Mouse (Mus musculus): ENCODE data around the gene Prrxl1.

The Prrxl1 gene

GRCm38 (mm10) chr14:32606316-32606715 is 7.1 kb downstream of the Prrxl1 start:
- POLR2A ChIA-PET: no interaction called here

GRCm38 (mm10) chr14:32609392-32609791 is 10.2 kb downstream of the Prrxl1 start:
- ChIA-PET POLR2A (interaction anchor here in 1 of 4 experiments (0.9 kb wide), 1 partner anchor 95 kb away, joined by 5 read pairs; no protein-coding TSS in a partner anchor), CTCF (interaction anchor here (0.7 to 2.7 kb wide), 34 partner anchors 9 to 598 kb away, joined by 3 to 17 read pairs (median 4); partner anchors contain the start of gene Prrxl1 (in 1 of the 4))

More at GRCm38 (mm10) chr14:32606316-32606715, 7.1 kb downstream of the Prrxl1 start:
- CTCF ChIA-PET: no interaction called here

- ChIA-PET POLR2A (no interaction called here), CTCF (no interaction called here)
These were observed 18.0 kb downstream of the Prrxl1 start for GRCm38 (mm10) chr14:32617253-32617652.

GRCm38 (mm10) chr14:32624245-32624644 is 25.0 kb downstream of the Prrxl1 start:
- ChIA-PET CTCF (interaction anchor here in 1 of 4 experiments (0.6 kb wide), 1 partner anchor 582 kb away, joined by 5 read pairs; no protein-coding TSS in a partner anchor), POLR2A (no interaction called here)

- CTCF ChIA-PET: no interaction called here
- POLR2A ChIA-PET: no interaction called here
These were observed 25.6 kb downstream of the Prrxl1 start for GRCm38 (mm10) chr14:32624811-32625210.

GRCm38 (mm10) chr14:32627271-32627670 is 28.1 kb downstream of the Prrxl1 start:
- POLR2A ChIA-PET: no interaction called here

GRCm38 (mm10) chr14:32628584-32628983 is 29.4 kb downstream of the Prrxl1 start:
- CTCF ChIA-PET: interaction anchor here in 2 of 4 experiments (0.7 to 1.5 kb wide), 2 partner anchors 17 to 279 kb away, joined by 3 to 4 read pairs; no protein-coding TSS in a partner anchor

More at GRCm38 (mm10) chr14:32627271-32627670, 28.1 kb downstream of the Prrxl1 start:
- CTCF ChIA-PET: interaction anchor here in 3 of 4 experiments (0.6 to 1.5 kb wide), 4 partner anchors 18 to 455 kb away, joined by 3 to 5 read pairs (median 4); no protein-coding TSS in a partner anchor

GRCm38 (mm10) chr14:32632908-32633600 is 33.8 kb downstream of the Prrxl1 start:
- CTCF ChIA-PET: interaction anchor here in 2 of 4 experiments (0.6 to 0.9 kb wide), 3 partner anchors 21 to 171 kb away, joined by 3 read pairs; no protein-coding TSS in a partner anchor
- POLR2A ChIA-PET: interaction anchor here in 1 of 4 experiments (0.6 kb wide), 1 partner anchor 222 kb away, joined by 4 read pairs; no protein-coding TSS in a partner anchor

More at GRCm38 (mm10) chr14:32628584-32628983, 29.4 kb downstream of the Prrxl1 start:
- POLR2A ChIA-PET: no interaction called here

- CTCF ChIA-PET: interaction anchor here (0.5 to 1.6 kb wide), 17 partner anchors 24 to 808 kb away, joined by 3 to 12 read pairs (median 4); no protein-coding TSS in a partner anchor
- POLR2A ChIA-PET: interaction anchor here in 3 of 4 experiments (0.6 to 0.7 kb wide), 5 partner anchors 31 to 1703 kb away, joined by 3 to 5 read pairs (median 3); partner anchors contain the start of gene Prrxl1 (in 1 of the 3)
These were observed 34.9 kb downstream of the Prrxl1 start for GRCm38 (mm10) chr14:32634015-32634682.

- CTCF ChIA-PET: interaction anchor here in 1 of 4 experiments (0.7 kb wide), 1 partner anchor 406 kb away, joined by 7 read pairs; no protein-coding TSS in a partner anchor
- POLR2A ChIA-PET: no interaction called here
These were observed 39.3 kb downstream of the Prrxl1 start for GRCm38 (mm10) chr14:32638485-32638884.

- POLR2A ChIA-PET: no interaction called here
- CTCF ChIA-PET: no interaction called here
These were observed 60.6 kb downstream of the Prrxl1 start for GRCm38 (mm10) chr14:32659781-32660180.

GRCm38 (mm10) chr14:32663099-32663498 is 63.9 kb downstream of the Prrxl1 start:
- ChIA-PET POLR2A (no interaction called here), CTCF (no interaction called here)

GRCm38 (mm10) chr14:32673178-32673577 is 74.0 kb downstream of the Prrxl1 start:
- POLR2A ChIA-PET: no interaction called here
- CTCF ChIA-PET: interaction anchor here in 1 of 4 experiments (0.7 kb wide), 1 partner anchor 1086 kb away, joined by 3 read pairs; no protein-coding TSS in a partner anchor

- CTCF ChIA-PET: no interaction called here
- POLR2A ChIA-PET: no interaction called here
These were observed 79.4 kb downstream of the Prrxl1 start for GRCm38 (mm10) chr14:32678565-32678964.

GRCm38 (mm10) chr14:32681603-32682002 is 82.4 kb downstream of the Prrxl1 start:
- ChIA-PET POLR2A (no interaction called here), CTCF (interaction anchor here in 2 of 4 experiments (0.6 to 0.7 kb wide), 3 partner anchors 26 to 362 kb away, joined by 3 to 20 read pairs (median 4); no protein-coding TSS in a partner anchor)

GRCm38 (mm10) chr14:32682536-32682935 is 83.3 kb downstream of the Prrxl1 start:
- POLR2A ChIA-PET: no interaction called here
- CTCF ChIA-PET: no interaction called here

GRCm38 (mm10) chr14:32683251-32683838 is 84.1 kb downstream of the Prrxl1 start:
- POLR2A ChIA-PET: no interaction called here

GRCm38 (mm10) chr14:32683982-32684734 is 85.0 kb downstream of the Prrxl1 start:
- POLR2A ChIA-PET: interaction anchor here in 3 of 4 experiments (0.6 to 0.7 kb wide), 3 partner anchors 52 to 1010 kb away, joined by 5 read pairs; no protein-coding TSS in a partner anchor
- CTCF ChIA-PET: interaction anchor here in 2 of 4 experiments (0.6 to 1.2 kb wide), 4 partner anchors 9 to 321 kb away, joined by 3 to 12 read pairs (median 4); no protein-coding TSS in a partner anchor

More at GRCm38 (mm10) chr14:32683251-32683838, 84.1 kb downstream of the Prrxl1 start:
- CTCF ChIA-PET: interaction anchor here in 1 of 4 experiments (0.5 kb wide), 1 partner anchor 1407 kb away, joined by 4 read pairs; no protein-coding TSS in a partner anchor
